Mouse (Mus musculus) cerebellum, adult 11-12 months (tissue): ENCODE results near the gene Ccdc137.

ENCODE experiments used
- DNase-seq: peaks from one replicate; pipeline ENCODE4 v3.0.0; 2022

The Ccdc137 gene

DNA sequence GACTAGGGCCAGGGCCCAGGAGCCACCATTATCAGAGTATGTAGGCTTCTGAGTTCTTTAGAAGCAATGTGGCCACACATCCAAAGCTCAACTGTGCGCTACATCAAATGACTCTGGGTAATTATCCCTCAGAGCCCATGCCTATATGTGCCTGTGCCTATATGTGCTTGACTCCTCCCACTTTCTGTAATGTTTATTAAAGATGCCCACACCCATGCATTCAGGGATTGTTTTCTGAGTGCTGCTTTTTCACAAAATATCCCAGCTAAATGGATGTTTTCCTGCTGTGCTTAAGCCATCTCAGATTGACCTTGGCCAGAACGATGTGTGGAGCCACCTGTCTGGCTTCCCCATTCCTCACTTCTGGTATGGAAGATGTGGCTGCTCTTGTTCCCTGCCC, 5.6 kb downstream of the Ccdc137 start:
- no peak for DNase-seq

DNA sequence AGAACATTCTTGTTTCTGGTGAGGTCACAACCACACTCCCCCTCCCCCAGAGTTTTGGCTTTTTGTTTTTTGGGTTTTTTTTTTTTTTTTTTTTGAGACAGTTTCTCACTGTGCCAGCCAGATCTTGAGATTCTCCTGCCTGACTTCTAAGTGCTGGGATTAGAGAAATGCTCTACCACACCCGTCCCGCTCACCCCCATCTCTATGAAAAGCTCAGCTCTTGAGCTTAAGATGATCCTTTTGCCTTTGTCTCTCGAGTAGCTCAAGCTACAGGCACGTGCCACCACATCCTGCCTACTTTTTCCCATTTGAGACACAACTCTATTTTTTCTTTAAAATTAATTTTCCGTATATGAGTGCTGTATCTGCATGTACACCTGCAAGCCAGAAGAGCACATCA, 6.5 kb downstream of the Ccdc137 start:
- DNase-seq = no peak

- DNase-seq = no peak
Observed at GRCm38 (mm10) chr11:120465521-120465920, 7.6 kb downstream of the Ccdc137 start.

- DNase-seq = peak; percentile 94
Observed at GRCm38 (mm10) chr11:120467051-120467735, 9.3 kb downstream of the Ccdc137 start, which contains the start of gene Arl16. Gene Arl16, minus strand, starts transcription at chr11:120467607.

DNA sequence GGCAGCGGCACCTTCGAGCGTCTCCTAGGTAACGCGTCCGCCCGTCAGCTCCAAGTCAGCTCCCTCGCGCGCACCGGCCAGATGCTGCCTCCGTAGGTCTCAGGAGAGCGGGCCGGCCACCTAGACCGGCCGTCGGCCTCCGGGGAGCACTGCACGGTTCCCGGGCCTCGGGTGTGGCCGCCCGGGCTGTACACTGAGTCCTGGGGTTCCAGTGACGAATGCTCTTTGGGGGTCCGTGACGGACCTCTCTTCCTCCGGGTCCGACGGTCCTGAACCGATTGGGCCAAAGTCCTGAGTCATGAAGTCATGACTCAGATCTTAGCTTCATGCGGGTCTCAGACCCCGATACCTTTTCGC, 9.8 kb downstream of the Ccdc137 start:
- DNase-seq = no peak

- no peak for DNase-seq
Observed at GRCm38 (mm10) chr11:120472052-120472451, 14.1 kb downstream of the Ccdc137 start.

DNA sequence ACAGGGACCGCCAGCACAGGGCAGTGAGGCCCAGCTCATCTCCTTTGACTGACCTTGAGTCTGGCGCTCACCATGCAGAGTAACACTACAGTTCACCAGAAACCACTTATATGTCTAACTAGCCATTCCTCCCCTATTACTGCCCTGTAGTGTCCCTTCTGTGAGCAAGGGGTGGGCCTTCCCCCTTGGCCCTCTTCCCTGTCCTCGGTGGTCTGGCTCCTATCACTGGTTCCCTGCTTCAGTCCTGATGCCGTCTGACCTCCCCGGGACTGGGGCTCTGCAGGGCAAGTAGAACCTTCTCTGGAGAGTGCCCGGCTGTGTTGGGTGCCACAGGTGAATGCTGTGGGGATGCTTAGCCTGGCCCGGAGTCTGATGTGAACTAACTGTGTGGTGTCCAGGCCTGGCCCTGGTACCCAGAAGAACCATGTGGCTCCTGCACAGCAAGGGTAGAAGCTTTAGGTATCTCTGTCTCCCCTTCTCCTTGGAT, 25.6 kb downstream of the Ccdc137 start:
- peak; percentile 47 for DNase-seq

GRCm38 (mm10) chr11:120484265-120484981, 26.5 kb downstream of the Ccdc137 start, which contains the start of gene Mrpl12:
Gene Mrpl12, plus strand, starts transcription at chr11:120484613.
- peak; percentile 89 for DNase-seq

- DNase-seq = no peak
Observed at GRCm38 (mm10) chr11:120485251-120485650, 27.3 kb downstream of the Ccdc137 start.

DNA sequence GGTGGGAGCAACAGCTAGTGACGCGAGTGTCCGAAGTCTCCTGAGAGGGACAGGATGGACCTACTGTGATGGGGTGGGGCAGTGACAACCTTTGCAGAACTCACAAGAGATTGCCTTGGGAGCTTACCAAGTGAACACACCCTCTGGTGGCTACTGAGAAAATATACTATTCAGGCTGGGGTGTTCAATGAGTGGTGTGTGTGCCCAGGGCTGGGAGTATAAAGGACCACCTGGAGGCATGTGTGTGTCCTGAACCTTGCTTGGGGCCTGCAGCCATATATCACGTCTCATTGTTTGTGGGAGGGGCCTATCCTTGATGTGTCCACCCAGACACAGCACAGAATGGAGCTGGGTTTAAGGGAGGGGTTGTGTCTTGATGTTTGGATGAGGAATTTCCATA, 30.6 kb downstream of the Ccdc137 start:
- DNase-seq = no peak

GRCm38 (mm10) chr11:120489054-120489761, 31.3 kb downstream of the Ccdc137 start:
- peak; percentile 73 for DNase-seq

GRCm38 (mm10) chr11:120490291-120491046, 32.6 kb downstream of the Ccdc137 start:
- peak; percentile 54 for DNase-seq

- DNase-seq = peak; percentile 86
Observed at GRCm38 (mm10) chr11:120491317-120492023, 33.6 kb downstream of the Ccdc137 start, which contains the start of gene Slc25a10. Gene Slc25a10, plus strand, starts transcription at chr11:120491840.

GRCm38 (mm10) chr11:120492024-120492877, 34.3 kb downstream of the Ccdc137 start:
- no peak for DNase-seq

GRCm38 (mm10) chr11:120492878-120493203, 34.9 kb downstream of the Ccdc137 start:
- no peak for DNase-seq

DNA sequence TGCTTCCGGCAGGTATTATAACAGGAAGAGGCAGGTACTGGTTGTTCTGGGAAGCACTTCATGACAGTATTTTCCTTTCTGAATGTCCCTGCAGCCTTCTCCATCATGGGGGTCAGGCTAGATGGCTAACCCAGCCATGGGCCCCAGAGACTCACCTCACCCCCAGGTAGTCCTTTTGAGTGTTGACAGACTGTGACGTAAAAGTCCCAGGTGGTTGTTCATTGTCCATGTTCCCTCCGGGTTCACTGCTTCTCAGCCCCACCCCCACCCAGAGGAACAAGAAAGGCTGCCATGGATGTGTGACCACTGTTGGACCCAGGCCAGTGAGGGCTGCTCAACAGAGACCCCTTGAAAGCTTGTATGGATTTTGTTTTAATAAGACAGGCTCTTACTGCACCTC, 35.4 kb downstream of the Ccdc137 start:
- no peak for DNase-seq

DNA sequence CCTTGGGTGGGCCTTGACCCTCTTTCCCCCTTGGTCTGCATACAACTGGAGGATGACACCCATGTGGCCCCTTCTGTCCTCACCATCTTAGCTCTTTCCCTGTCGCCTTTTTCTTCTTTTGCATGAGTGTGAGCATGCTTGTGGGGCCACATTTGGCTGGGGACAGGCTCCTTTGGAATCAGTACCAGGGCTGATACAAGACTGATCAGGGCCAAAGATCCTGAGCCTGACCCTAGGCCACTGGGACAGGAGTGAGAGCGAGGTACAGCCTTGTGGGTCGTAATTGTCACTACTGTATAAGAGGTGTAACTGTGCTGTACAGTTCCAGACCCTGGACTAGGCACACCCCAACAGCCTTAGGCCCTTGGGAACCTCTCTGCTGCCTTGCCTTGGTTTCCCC, 36.0 kb downstream of the Ccdc137 start:
- no peak for DNase-seq

GRCm38 (mm10) chr11:120497436-120497835, 39.5 kb downstream of the Ccdc137 start:
- no peak for DNase-seq

- no peak for DNase-seq
Observed at GRCm38 (mm10) chr11:120498226-120498625, 40.3 kb downstream of the Ccdc137 start.

DNA sequence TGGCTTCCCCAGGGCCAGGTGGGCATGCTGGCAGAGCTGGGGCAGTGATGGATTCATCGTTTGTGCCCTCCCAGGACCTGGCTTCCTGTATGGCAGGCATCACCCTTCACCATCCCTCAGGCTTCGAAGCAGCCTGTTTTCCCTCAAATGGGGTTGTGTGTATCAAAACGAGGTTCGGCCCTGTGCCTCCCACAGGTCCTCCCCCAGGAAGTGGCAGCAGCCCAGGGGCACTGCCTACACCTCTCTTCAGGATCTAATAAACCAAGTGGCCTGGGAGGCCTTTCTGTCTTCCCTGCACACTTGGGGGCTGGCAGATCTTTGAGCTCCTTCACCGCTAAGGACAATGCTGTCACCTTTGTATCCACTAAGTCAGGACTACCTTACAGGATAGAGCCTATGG, 41.0 kb downstream of the Ccdc137 start:
- no peak for DNase-seq

DNA sequence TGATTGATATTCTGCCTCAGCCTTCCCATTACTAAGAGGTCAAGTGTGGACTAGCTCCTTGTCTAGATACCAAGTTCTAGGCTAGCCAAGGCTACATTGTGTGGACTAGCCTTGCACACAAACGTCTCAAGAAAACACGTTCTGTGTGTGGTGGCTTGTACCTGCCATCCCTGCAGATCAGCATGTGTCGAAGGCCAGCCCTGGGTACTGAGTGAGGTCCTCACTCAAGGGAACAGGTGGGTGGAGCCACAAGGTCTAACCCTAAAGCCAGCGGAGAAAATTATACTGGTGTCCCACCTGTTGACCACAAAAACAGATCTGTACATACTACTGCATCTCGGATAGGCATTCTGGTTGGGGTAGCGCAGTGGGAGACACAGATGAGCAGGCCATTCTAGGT, 42.0 kb downstream of the Ccdc137 start:
- no peak for DNase-seq
